Mouse (Mus musculus) forebrain, embryonic 13.5 days (tissue): ENCODE measurements around the gene Sdk2. TPM values are rescaled to one million over a fixed set of nuclear protein-coding genes. Genes with fewer than 3 reads are reported as not detected.

Experiments used
- ATAC-seq: fragments of 200-750 bp; cut with Nextera tagmentation; 2 replicates; pipeline ENCODE4 v1.8.0; 2017
- H3K27ac ChIP-seq: fragments of 300-500 bp; sonication (generic); 2 replicates; pipeline ENCODE4 v1.5.1; 2015; ENCODE audit warnings: inconsistent platforms, mild to moderate bottlenecking, moderate library complexity
- H3K27me3 ChIP-seq: fragments of 300-500 bp; sonication (generic); 2 replicates; pipeline ENCODE4 v1.6.1; 2015; ENCODE audit warnings: mild to moderate bottlenecking, inconsistent platforms
- H3K36me3 ChIP-seq: fragments of 300-500 bp; sonication (generic); 2 replicates; pipeline ENCODE4 v1.6.1; 2015; ENCODE audit warnings: mild to moderate bottlenecking, inconsistent platforms; ENCODE audit not compliant: poor library complexity, severe bottlenecking
- H3K4me1 ChIP-seq: fragments of 300-500 bp; sonication (generic); 2 replicates; pipeline ENCODE4 v1.6.1; 2015; ENCODE audit warnings: inconsistent platforms
- H3K4me2 ChIP-seq: fragments of 300-500 bp; sonication (generic); 2 replicates; pipeline ENCODE4 v1.6.1; 2015; ENCODE audit warnings: inconsistent platforms, mild to moderate bottlenecking, moderate library complexity
- H3K4me3 ChIP-seq: fragments of 300-500 bp; sonication (generic); 2 replicates; pipeline ENCODE4 v1.5.1; 2015; ENCODE audit warnings: mild to moderate bottlenecking, inconsistent platforms
- H3K9ac ChIP-seq: fragments of 300-500 bp; sonication (generic); 2 replicates; pipeline ENCODE4 v1.6.1; 2015; ENCODE audit warnings: mild to moderate bottlenecking, inconsistent platforms
- H3K9me3 ChIP-seq: fragments of 300-500 bp; sonication (generic); replicated peaks from 2 replicates; pipeline ENCODE4 v1.6.1; 2016; ENCODE audit warnings: inconsistent platforms
- WGBS: fragments of 180-500 bp; shearing (Covaris S2); methylation state at CpG from one replicate; pipeline ENCODE4 v1.1.7; 2015; 5-methylcytosine and 5-hydroxymethylcytosine counted together
- polyA plus RNA-seq: library from polyadenylated mRNA; unstranded; fragments of >200 nt; fragmentation: Nextera tagmentation; extraction: Ambion mirVana; gene quantifications from 2 replicates; pipeline ENCODE4 v1.2.1, GENCODE M21; 2015

Gene Sdk2
- polyA plus RNA-seq, 1 experiment from 2014 or later = 1.6 TPM

GRCm38 (mm10) chr11:113726994-113727888 lies 339.6 kb downstream of the Sdk2 start:
- no peak for ATAC-seq
- Histone ChIP-seq H3K9me3 (no peaks in the 10 kb centered on the region), H3K4me3 (no peak overlapping the region), H3K27ac (peak overlapping the region; percentile 10; the same call in 1 of the 2 replicates), H3K4me1 (peaks cover 60% of the 10 kb centered on the region), H3K4me2 (no peak overlapping the region), H3K9ac (no peak overlapping the region), H3K36me3 (peaks cover 68% of the 10 kb centered on the region), H3K27me3 (no peaks in the 10 kb centered on the region)
- 83% methylated on average over 14 of the region's 14 CpGs for WGBS
